Mouse (Mus musculus) T-cell, adult 2 months (primary cell): ENCODE measurements around the gene Vmn2r114.
"Not testable (repeated sequence)": the region's sequence is repeated elsewhere in the genome, so short reads cannot be mapped to it uniquely, and the experiment has no call there.

ENCODE experiments used
- DNase-seq: peaks from one replicate; pipeline ENCODE4 v3.0.0; 2022; ENCODE audit warnings: low spot score

Vmn2r114 gene

DNA sequence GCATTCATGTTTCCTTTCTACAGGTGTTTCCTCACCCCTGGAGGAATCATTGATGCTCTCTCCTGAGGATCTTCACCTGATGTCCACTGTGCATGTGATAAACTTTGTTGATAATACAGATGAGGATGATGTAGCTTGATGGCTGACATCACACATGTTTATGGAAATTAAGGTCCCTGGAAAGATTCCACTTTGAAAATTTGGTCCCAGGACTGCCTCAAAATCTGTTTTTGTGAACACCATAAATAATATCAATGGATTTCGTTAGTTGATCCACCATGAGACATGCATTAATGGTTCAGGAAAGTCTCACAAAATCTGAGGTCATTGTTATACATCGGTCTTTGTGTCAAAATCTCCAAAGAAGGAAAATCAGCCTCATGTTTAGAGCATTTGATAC is at the start of gene Vmn2r114:
Gene Vmn2r114 (minus strand): TSS at position 101 of the 400 bp plus-strand sequence.
- DNase-seq: not testable (repeated sequence)

DNA sequence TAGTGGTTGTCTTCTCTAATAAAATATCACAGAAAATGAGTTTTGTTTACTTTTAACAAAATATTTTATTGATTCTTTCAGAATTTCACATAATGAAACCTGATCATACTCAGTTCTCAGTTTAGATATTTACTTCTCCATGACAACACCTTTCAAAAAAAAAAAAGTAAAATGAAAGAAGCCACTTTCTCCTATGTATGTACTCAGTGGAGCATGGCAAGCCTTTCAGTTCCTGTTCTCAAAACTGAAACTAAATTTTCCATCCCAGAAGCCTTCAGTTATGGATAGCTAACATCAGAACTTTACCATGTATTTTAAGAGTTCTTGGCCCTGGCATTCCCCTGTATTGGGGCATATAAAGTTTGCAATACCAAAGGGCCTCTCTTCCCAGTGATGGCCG is 39.3 kb upstream of the Vmn2r114 start:
- DNase-seq: no peak

DNA sequence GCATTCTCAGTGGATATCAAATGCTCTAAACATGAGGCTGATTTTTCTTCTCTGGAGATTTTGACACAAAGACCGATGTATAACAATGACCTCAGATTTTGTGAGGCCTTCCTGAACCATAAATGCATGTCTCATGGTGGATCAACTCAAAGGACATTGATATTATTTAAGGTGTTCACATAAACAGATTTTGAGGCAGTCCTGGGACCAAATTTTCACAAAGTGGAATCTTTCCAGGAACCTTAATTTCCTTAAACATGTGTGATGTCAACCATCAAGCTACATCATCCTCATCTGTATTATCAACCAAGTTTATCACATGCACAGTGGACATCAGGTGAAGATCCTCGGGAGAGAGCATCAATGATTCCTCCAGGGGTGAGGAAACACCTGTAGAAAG is 31.1 kb upstream of the Vmn2r114 start, which contains the start of gene Vmn2r115:
Gene Vmn2r115 (plus strand): TSS at position 301 of the 400 bp plus-strand sequence.
- DNase-seq: not testable (repeated sequence)

DNA sequence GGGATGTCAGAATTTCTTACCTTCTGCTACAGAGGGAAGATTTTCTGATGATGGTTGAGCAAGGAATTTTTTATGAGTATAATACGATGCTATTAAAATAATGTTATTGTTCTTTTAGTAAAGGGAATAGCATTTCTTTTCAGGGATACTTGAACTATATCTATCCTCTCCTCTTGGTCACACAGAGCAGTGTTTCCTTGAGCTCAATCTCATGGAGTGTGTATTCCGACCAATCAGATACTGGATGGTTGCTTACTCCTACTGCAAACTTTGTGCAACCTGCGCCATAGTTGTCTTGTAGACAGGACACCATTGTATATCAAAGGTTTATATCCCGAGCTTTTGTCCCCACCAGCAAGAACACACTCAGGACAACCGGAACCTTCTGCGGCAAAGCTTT is 18.3 kb upstream of the Vmn2r114 start:
- no peak for DNase-seq
